Mouse (Mus musculus): ENCODE results near the gene Foxred2. TPM values are rescaled to one million over a fixed set of nuclear protein-coding genes. Genes with fewer than 3 reads are reported as not detected.

Gene Foxred2
- total RNA-seq, 2 experiments from 2014 or later = 11.1 to 11.7 TPM

- no peak overlapping the region for H3K4me3 ChIP-seq
- H3K27ac ChIP-seq = peak overlapping the region; percentile 33; the same call in 1 of the 2 replicates
- TF ChIP-seq CTCF (conservative IDR thresholded peaks at IDR 0.05) = no peak
- no peak for DNase-seq (ENCODE audit: low spot score in 2 of 2)
Measured at GRCm38 (mm10) chr15:77921636-77922035, 34.9 kb downstream of the Foxred2 start.

- Histone ChIP-seq H3K27ac (peak overlapping the region; percentile 46), H3K4me3 (no peak overlapping the region)
- no peak for DNase-seq (ENCODE audit: low spot score in 2 of 2)
- peak; percentile 66 for TF ChIP-seq CTCF (conservative IDR thresholded peaks at IDR 0.05)
Measured at GRCm38 (mm10) chr15:77920511-77921462, 35.7 kb downstream of the Foxred2 start.

DNA sequence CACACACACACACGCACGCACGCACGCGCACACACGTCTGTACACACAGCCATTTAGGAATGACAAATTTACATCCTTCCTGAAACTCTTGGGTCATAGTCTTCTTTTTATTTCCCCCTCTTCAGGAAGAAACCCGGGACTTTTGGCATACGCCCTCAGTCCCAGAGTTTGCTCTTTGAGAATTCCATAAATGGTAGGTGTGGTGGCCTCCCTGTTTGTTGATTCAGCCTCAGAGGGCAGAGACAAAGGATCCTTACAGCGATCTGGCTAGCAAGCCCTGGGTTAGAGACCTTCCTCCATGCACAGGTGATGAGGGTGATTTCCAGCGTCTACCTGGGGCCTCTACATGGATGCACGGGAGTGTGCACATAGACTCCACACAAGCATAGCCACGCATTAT lies 37.1 kb downstream of the Foxred2 start:
- TF ChIP-seq CTCF (conservative IDR thresholded peaks at IDR 0.05) = no peak
- DNase-seq (ENCODE audit: low spot score in 2 of 2) = no peak
- H3K4me3 ChIP-seq = no peak overlapping the region
- H3K27ac ChIP-seq = 0 out of 2 replicates have a peak overlapping the region, but pooled peaks have one; percentile 39

GRCm38 (mm10) chr15:77916851-77917544 lies 39.5 kb downstream of the Foxred2 start:
- peak; percentile 91 to 95 for DNase-seq (ENCODE audit: low spot score in 2 of 2)
- Histone ChIP-seq H3K27ac (0 out of 2 replicates have a peak overlapping the region, but pooled peaks have one; percentile 18), H3K4me3 (no peak overlapping the region)
- TF ChIP-seq CTCF (conservative IDR thresholded peaks at IDR 0.05) = peak; percentile 88

DNA sequence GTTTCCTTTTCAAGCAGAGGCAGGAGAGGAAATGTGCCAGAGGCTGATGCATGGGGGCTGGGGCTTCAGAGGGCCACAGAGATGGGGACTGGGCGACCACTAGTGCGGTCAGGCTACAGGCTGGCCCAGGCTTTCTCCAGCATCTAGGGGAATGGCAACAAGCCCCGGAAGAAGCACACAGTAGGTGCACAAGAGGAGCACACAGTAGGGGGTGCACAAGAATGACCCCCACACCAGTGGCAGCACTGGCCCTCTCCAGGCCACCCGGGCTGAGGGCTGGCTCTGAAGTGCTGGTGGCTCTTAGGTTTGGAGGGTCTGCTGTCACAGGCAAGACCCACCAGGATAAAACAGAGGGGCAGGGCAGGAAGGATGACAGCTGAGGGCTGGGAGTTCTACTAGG lies 41.2 kb downstream of the Foxred2 start:
- Histone ChIP-seq H3K27ac (no peak overlapping the region), H3K4me3 (no peak overlapping the region)
- no peak for DNase-seq (ENCODE audit: low spot score in 2 of 2)
- no peak for TF ChIP-seq CTCF (conservative IDR thresholded peaks at IDR 0.05)

DNA sequence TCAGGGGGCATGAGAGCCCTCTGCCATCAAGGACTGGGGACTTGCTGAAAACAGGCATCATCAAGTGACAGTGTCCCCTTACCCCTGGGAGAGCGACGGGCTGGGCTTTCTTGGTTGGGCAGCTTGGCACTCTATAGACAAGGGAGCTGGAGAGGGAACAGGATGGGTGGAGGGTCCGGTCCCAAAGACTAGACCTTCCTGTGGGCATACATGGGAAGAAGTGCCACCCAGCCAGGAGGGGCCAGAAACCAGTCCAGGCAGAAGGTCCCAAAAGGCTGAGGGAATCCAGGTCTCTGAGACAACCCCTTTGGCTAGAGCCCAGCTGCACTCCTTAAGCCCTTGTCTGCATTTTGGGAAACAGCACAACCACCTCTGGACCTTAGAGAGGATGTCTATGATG lies 42.0 kb downstream of the Foxred2 start:
- TF ChIP-seq CTCF (conservative IDR thresholded peaks at IDR 0.05) = no peak
- H3K27ac ChIP-seq = no peak overlapping the region

DNA sequence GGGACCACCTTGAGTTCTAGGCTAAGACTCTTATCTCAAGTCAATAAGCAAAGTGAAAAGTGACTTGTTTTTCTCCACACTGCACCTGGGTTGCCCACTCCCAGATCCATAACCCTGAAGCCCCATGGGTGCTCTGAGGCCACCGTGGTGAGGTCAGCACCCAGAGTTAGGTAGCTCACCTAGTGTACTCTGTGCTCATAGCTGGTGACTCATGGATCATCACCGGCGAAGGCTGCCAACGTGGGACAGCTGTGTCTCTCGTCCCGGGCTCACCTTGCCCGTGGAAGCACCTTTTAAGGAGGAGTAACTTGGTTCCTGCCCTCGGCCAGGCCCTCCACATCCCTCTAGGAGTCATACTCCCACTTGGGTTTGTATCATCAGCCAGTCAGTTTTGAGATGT lies 43.5 kb downstream of the Foxred2 start:
- Histone ChIP-seq H3K27ac (peak overlapping the region; percentile 68; the same call in 1 of the 2 replicates), H3K4me3 (no peak overlapping the region)
- TF ChIP-seq CTCF (conservative IDR thresholded peaks at IDR 0.05) = no peak
- no peak for DNase-seq (ENCODE audit: low spot score in 2 of 2)

More for the DNA sequence above, 42.0 kb downstream of the Foxred2 start:
- H3K4me3 ChIP-seq = no peak overlapping the region
- DNase-seq (ENCODE audit: low spot score in 2 of 2) = no peak

- no peak overlapping the region for H3K4me3 ChIP-seq
- TF ChIP-seq CTCF (conservative IDR thresholded peaks at IDR 0.05) = no peak
- H3K27ac ChIP-seq = peak overlapping the region; percentile 68; the same call in 1 of the 2 replicates
- DNase-seq (ENCODE audit: low spot score in 2 of 2) = no peak
Measured at GRCm38 (mm10) chr15:77912585-77912984, 43.9 kb downstream of the Foxred2 start.

DNA sequence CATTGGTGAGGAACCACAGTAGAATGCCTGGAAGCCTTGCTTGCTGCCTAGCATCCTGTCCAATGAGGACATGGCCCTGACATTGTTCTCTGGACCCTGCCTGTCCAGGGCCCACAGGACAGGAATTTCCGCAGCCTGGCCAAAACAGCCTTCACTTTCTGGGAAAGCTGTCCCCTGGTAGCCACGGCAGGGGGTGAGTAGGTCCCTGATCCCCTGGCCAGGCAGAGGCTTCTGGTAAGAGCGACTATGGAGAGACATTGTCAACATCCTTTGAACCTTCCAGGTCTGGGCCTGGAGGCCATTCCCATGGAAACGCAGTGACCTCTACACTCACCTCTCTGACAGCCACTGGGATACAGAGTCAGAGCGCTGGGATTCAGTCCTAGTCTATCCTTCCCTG lies 44.5 kb downstream of the Foxred2 start:
- Histone ChIP-seq H3K27ac (peak overlapping the region; percentile 68; the same call in 1 of the 2 replicates), H3K4me3 (no peak overlapping the region)
- no peak for TF ChIP-seq CTCF (conservative IDR thresholded peaks at IDR 0.05)
- no peak for DNase-seq (ENCODE audit: low spot score in 2 of 2)

DNA sequence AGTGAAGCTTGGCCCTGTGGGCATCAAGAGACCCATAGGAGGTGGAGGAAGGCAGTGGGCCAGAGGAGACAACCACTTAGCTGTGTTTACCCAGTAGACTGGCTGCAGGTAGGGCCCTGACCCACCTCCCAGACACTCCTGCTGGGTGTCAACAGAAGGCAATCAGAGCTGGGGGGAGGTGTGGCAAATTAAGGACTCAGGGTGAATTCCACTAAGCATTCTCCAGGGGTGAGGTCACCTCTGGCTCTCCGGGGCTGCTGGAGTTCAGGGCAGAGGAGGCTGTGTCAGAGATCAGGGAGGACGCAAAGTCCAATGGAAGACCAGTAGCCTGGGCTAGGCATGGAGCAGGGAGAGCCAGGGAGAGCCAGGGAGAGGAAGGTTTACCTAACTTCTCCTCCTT lies 45.5 kb downstream of the Foxred2 start:
- peak overlapping the region; percentile 33; the same call in 1 of the 2 replicates for H3K27ac ChIP-seq
- DNase-seq (ENCODE audit: low spot score in 2 of 2) = no peak
- H3K4me3 ChIP-seq = no peak overlapping the region
- TF ChIP-seq CTCF (conservative IDR thresholded peaks at IDR 0.05) = no peak

GRCm38 (mm10) chr15:77907646-77908518 lies 48.6 kb downstream of the Foxred2 start:
- no peak overlapping the region for H3K27ac ChIP-seq
- no peak overlapping the region for H3K4me3 ChIP-seq
- no peak for TF ChIP-seq CTCF (conservative IDR thresholded peaks at IDR 0.05)
- no peak for DNase-seq (ENCODE audit: low spot score in 2 of 2)

DNA sequence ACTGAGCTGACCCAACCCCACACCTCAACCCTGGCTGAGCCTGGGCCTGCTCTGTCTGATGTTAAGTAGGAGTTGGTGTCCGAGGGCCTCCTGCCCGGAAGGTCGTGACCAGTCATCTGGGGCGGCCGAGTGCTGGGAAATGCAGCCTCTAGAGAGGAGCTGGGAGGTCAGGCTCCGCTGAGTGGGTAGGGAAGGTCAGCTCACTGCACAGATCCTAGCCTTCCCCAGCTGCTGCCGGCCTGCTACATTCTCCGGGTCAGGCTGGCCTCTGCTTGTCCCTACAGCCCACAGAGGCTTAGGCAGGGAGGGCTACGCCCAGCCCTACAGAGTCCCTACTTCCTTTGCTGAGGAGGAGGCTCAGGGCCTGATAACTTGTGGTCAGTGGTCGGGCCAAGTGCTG lies 50.0 kb downstream of the Foxred2 start:
- no peak for TF ChIP-seq CTCF (conservative IDR thresholded peaks at IDR 0.05)
- no peak for DNase-seq (ENCODE audit: low spot score in 2 of 2)
- H3K4me3 ChIP-seq = no peak overlapping the region
- no peak overlapping the region for H3K27ac ChIP-seq
